Mouse (Mus musculus) hindlimb bud, embryonic 11.5 days (tissue): ENCODE measurements around the gene Mvb12a.
"Not testable (repeated sequence)": the region's sequence is repeated elsewhere in the genome, so short reads cannot be mapped to it uniquely, and the experiment has no call there.

Source experiments
- DNase-seq: peaks from one replicate; pipeline ENCODE4 v3.0.0-alpha.2; 2012; ENCODE audit warnings: low read depth, low spot score; ENCODE audit errors: extremely low spot score

Gene Mvb12a

DNA sequence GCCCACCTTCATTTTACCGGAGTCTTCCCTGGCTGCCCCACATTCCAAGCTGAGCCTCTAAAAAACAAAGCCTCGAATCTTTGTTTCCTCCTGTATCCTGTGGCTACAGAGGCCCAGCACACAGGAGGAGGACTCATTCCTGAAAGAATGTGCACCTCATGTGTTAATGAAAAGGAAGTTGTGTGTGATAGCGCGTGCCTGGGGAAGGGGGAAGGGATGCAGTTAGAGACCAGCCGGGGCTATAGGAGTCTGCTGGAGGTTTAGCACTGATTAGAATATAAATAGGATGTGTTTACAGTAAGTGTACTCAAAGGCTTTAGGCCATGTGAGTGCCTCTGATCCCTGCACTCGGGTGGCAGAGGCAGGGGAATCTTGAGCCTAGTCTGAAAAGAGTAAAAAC, 16.4 kb upstream of the Mvb12a start:
- DNase-seq: no peak

DNA sequence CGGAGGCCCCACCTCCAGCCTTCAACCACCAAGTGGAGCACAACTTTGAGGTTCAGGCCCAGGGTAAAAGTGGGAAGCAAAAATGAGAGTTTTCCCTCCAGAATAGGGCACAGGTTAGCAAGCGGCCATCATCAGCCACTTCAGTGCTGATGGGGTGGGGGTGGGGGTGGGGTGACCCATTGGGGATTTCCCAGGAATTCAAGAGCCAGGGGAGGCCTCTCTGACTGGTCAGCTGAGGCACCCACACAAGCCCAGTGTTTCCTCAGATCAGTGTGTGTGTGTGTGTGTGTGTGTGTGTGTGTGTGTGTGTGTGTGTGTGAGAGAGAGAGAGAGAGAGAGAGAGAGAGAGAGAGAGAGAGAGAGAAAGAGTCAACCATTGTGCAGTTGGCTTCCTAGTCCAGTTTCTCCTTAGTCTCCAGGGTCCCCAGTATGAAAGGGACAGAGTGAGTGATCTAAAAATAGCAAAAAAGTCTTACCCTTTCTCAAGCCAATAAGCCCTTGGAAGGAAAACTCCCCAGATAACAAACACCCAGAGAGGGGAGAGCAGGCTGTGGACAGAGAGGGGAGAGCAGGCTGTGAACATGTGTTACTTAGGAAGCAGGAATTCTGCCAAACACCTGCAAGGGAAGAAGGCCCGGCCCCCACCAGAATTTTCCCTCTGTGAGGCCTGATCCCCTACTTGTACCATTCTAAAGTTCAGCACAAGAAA, 15.4 kb upstream of the Mvb12a start:
- no peak for DNase-seq

GRCm38 (mm10) chr8:71528362-71529073, 14.2 kb upstream of the Mvb12a start:
- no peak for DNase-seq

DNA sequence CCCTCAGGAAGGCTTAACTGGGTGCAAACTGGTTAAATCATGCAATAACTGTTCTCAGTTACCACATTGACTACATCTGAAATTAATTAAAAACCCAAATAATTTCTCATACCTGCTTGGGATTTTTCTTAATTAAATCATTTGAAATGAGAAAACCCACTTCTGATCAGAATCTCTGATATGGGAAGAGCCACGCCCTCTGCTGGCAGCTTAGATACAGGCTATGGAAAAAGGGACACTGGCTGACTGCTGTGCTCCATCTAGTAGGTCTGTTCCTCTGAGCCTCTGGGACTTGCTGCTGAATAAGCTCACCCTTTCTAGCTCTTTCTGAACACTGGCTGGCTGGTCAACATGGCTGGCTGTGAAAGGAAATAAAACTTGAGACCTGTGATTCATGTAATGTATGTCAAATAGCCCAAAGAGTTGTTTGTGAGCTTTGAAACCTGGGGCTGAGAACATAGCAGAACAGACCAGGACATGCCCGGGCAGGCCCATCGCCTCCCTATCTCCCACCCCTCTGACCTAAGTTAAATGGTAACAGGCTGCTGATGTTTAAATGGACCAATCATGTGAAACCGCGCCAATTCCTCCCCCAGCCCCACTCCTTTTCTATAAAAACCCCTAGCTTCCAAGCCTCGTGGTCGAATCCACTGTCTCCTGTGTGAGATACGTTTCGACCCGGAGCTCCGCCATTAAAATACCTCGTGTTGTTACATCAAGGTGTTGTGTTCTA, 11.8 kb upstream of the Mvb12a start:
- not testable (repeated sequence) for DNase-seq

- no peak for DNase-seq
Measured at GRCm38 (mm10) chr8:71534263-71534810, 8.4 kb upstream of the Mvb12a start.

DNA sequence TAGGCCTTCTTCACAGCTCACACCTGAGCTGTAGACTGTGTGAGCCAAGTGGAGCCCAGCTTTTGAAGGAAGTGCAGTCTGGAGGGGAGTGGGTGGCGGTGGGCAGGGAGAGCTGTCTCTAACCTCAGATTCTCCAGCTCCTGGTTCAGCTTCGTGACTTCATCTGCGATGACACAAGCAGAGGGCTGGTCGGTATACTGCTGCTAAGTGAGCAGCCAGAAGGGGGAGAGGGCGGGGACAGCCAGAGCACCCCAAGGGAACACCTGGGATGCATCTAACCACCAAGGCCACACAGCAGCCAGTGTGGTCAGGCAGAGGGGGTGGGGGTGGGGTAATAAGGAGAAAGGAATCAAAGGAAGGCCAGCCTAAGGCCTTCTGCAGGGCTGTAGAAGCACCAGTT, 7.1 kb upstream of the Mvb12a start:
- DNase-seq: no peak

DNA sequence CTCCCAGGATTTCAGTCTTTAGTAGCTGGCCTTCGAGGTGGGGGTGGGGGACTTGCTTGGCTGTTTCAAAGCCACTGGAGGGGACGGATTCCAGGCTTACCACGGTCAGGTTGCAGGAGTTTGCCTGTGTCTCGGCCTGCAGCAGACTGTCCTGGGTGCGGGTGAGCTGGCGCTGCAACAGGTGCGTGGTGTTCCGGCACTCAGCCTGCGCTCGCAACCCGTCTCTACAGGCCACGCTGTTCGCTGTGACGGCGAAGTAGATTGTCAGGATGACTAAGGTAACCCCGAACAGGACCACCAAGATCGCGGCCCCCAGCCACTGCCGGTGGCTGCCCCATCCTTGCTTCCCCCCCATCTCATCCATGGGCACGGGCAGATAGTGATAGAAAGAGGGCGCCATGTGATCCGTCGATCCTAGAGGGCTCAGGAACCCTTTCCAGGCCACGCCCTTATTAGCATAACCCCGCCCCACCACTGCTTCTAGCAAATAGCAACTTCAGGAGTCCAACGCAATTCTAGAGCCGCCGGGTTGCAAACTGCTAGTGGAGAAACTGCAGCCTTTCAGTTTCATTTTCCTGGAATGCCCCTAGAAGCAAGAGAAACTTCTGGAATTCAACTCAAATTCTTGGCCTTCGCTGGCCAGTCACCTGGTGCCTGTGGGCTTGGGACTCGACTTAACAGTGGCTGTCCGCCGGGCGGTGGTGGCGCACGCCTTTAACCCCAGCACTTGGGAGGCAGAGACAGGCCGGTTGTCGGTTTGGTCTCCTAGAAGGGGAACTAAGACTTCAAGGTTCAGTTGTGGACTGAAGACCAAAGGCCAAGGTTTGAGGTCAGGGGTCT, 5.5 kb upstream of the Mvb12a start, which contains the start of gene Bst2:
Gene Bst2, minus strand, starts transcription at position 429 of the 840 bp plus-strand sequence.
- no peak for DNase-seq

DNA sequence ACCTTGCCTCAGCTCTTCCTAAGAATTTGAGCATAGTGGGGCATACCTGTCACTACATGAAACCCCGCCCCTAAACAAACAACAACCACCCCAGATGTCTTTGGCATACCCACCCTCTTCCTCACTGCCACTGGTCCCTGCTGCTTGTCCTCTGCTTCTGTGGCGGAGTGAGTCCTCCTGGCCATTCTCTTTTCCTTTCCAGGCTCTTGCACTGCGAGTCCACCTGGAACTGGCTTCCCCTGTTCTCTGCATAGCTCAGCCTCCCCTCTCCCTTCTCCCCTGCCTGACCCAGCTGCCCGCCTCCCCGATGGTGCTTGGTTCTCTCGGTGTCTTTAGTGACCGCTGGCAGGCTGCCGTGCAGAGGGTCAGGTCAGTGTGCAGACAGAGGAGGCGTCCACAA, 1.0 kb downstream of the Mvb12a start:
- DNase-seq: no peak

GRCm38 (mm10) chr8:71545053-71545452, 2.3 kb downstream of the Mvb12a start:
- no peak for DNase-seq

DNA sequence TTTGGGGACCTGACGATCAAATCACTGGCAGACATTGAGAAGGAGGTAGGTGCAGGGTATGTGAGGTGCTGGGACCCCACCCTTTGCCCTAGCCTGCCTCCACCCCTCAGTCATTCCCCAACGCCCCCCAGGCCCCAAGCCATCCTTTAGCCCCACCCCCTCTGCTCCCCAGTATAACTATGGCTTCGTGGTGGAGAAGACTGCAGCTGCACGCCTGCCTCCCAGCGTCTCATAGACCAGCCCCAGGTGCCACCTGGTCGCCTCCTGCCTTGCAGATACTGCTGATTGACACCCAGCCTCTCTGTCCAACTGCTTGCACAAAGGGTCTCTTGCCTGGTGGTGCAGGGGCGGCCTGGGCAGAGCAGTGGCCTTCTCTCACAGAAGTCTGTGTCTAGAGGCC, 4.9 kb downstream of the Mvb12a start:
- no peak for DNase-seq

- no peak for DNase-seq
Measured at GRCm38 (mm10) chr8:71550754-71551153, 8.0 kb downstream of the Mvb12a start.

DNA sequence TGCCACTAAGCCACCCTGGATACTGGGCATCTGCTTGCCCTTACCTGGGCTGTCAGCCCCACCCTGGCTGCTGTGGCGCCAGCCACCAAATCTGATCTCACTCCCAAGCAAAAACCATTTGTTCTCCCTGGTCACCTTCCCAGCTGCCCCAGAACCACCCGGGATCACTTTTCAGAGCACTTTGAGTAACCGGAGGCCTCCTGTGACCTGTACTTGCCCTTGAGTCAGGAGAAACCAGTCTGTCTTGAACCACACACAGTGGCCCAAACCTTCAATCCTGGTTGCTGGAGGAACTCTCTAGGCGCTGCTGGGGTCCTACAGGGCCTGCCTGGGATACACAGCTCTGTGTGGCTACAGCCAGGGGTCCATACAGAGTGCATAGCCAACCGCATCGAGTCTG, 10.0 kb downstream of the Mvb12a start:
- no peak for DNase-seq

DNA sequence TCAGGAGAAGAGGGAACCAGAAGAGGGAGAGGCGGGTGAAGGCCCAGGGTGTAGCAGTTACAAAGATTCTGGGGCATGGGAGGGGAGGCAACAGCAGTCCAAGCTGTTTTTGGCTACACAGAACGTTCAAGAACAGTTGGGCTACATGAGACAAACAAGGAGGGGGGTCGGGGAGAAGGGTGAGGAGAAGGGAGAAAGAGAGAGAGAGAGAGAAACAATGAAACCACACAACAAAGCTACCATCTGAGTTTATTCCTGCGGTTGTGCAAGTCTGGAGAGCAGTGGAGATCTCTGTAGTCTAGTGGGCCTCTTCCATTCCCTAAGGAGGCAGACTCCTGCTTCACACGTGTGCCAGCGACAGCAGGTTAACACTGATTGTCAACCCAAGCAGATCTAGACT, 11.3 kb downstream of the Mvb12a start:
- DNase-seq: no peak

- DNase-seq: no peak
Measured at GRCm38 (mm10) chr8:71554644-71555043, 11.9 kb downstream of the Mvb12a start.

- DNase-seq: no peak
Measured at GRCm38 (mm10) chr8:71558071-71558957, 15.6 kb downstream of the Mvb12a start, which contains the start of gene Tmem221. Tmem221 (minus strand) TSS chr8:71558871.

- DNase-seq: no peak
Measured at GRCm38 (mm10) chr8:71558958-71559690, 16.4 kb downstream of the Mvb12a start.

GRCm38 (mm10) chr8:71560071-71560470, 17.3 kb downstream of the Mvb12a start:
- DNase-seq: no peak

GRCm38 (mm10) chr8:71560765-71561164, 18.0 kb downstream of the Mvb12a start:
- no peak for DNase-seq

GRCm38 (mm10) chr8:71561401-71561800, 18.7 kb downstream of the Mvb12a start:
- DNase-seq: peak; percentile 58
